Mouse (Mus musculus): ENCODE results near the gene Col15a1. TPM values are rescaled to one million over a fixed set of nuclear protein-coding genes. Genes with fewer than 3 reads are reported as not detected.

Col15a1 gene
- polyA plus RNA-seq, 1 experiment from 2014 or later = 2.7 TPM

DNA sequence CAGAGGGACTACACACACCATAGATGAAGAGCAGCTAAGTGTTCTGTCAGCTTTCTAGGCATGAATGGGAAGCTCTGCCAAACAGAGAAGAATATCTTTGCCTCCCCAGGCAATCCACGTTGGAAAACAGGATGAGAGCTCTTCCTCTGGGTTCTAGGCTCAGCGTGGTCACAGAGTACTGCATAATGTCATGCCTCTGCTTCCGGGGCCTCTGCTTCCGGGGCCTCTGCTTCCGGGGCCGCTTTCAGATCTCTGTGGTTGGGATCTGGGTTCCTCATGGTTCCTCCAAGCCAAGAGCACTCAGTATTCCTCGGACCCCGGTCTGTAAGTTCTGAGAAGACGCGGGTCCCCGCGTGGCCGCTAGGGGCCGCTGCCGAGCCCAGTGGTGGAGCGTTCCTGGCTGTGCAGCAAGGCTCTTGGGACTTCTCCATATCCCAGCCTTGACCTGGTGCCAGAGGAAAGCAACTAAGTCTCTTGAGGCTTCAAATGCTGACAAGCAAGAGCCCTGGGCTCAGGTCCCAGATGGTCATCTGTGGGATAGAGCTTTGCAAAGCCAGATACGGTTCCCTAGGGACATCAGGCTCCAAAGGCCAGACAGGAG is 26.8 kb downstream of the Col15a1 start:
- Histone ChIP-seq H3K4me3 (no peak overlapping the region), H3K27ac (replicated peaks) (0 out of 2 replicates have a peak overlapping the region, but pooled peaks have one; percentile 13), H3K9me3 (replicated peaks) (no peaks in the 10 kb centered on the region), H3K36me3 (no peaks in the 10 kb centered on the region), H3K27me3 (ENCODE audit: low read depth, poor library complexity, severe bottlenecking) (0 out of 2 replicates have a peak, but pooled peaks cover 8% of the 10 kb centered on the region), H3K4me1 (peaks cover 22% of the 10 kb centered on the region)
- peak; percentile 79 for DNase-seq (ENCODE audit: low spot score)
- 30% methylated on average over 17 of the region's 17 CpGs for WGBS

DNA sequence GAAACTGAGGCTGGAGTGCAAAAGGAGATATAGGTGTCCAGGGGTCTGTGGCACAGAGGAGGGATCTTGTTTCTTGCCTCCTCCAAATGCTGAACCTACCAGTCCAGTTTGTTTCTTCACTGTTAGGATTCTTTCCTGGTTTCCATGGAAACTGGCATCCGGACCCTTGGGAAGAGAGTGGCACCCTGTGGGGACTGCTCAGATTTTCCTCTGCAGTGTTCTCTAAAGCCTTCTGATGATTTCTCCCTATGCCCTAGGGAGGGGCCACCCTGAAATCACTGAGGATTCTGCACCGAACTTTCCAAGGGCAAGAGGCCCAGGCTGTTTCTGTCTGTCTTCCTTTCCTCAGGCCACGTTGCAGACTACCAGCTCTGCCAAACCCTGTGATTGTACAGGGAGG is 27.4 kb downstream of the Col15a1 start:
- peak; percentile 29 for DNase-seq (ENCODE audit: low spot score)
- Histone ChIP-seq H3K36me3 (no peaks in the 10 kb centered on the region), H3K27me3 (ENCODE audit: low read depth, poor library complexity, severe bottlenecking) (0 out of 2 replicates have a peak, but pooled peaks cover 8% of the 10 kb centered on the region), H3K4me1 (peaks cover 22% of the 10 kb centered on the region), H3K4me3 (no peak overlapping the region), H3K9me3 (replicated peaks) (no peaks in the 10 kb centered on the region), H3K27ac (replicated peaks) (0 out of 2 replicates have a peak overlapping the region, but pooled peaks have one; percentile 28)
- 23% methylated on average over 3 of the region's 3 CpGs for WGBS

DNA sequence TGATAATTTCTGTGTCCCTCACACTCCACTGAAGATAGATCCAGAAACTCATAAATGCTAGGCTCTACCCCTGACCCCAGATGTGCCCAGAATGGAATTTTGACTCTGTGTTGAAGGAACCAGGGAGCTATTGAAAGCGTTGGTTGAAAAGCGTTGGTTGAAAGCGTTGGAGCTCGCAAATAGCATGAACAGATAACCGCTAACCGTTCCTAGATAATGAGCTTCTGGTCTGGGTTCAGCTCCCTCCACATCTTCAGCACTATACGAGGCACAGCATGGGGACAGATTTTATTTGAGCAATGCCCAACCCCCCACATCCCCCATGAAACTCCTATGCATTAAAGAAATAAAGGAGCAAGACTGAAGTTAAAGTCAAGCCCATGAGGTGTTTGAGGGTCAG is 28.1 kb downstream of the Col15a1 start:
- Histone ChIP-seq H3K36me3 (no peaks in the 10 kb centered on the region), H3K27me3 (ENCODE audit: low read depth, poor library complexity, severe bottlenecking) (0 out of 2 replicates have a peak, but pooled peaks cover 8% of the 10 kb centered on the region), H3K4me3 (no peak overlapping the region), H3K4me1 (peaks cover 22% of the 10 kb centered on the region), H3K27ac (replicated peaks) (no peak overlapping the region), H3K9me3 (replicated peaks) (no peaks in the 10 kb centered on the region)
- WGBS = 86% methylated on average over 7 of the region's 7 CpGs
- no peak for DNase-seq (ENCODE audit: low spot score)

DNA sequence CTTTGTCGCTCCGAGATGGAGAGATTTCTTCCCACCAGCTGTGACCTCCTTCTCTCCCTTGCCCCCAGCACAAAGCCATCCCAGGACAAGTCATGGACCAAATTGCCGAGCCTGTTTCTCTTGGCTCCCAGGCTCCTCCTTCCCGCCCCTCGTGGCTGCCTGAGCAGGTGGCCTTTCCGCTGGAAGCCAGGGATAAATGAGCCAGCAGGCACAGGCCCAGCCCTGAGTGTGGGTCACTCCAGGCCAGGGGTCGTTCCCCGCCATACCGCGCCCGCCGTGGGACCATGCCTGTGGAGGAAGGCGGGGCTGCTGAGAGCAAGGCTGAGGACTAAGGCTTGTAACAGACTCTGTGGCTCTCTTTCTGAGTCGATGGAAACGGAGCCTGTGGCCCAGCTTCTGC is 29.3 kb downstream of the Col15a1 start:
- peak; percentile 32 for DNase-seq (ENCODE audit: low spot score)
- Histone ChIP-seq H3K4me3 (no peak overlapping the region), H3K36me3 (no peaks in the 10 kb centered on the region), H3K9me3 (replicated peaks) (no peaks in the 10 kb centered on the region), H3K4me1 (peaks cover 22% of the 10 kb centered on the region), H3K27me3 (ENCODE audit: low read depth, poor library complexity, severe bottlenecking) (0 out of 2 replicates have a peak, but pooled peaks cover 8% of the 10 kb centered on the region), H3K27ac (replicated peaks) (peak overlapping the region; percentile 64)
- 41% methylated on average over 15 of the region's 15 CpGs for WGBS

DNA sequence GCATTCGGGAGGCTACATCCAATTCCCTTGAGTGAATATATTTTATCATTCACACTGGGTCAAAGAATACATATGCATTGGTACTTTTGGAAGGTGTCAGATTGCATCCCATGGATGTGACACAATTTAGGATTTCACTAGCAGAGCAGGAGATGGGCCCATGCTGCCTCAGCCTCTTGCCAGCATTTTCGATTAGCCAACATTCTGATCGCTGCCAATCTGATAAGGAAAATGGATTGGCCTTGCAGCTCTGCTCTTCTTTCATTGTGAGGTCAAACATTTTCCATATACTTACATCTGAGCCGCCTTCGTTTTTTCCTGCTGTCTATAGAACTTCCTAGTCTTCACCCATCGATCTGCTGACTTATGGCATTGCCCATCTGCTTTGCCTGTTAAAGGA is 31.2 kb downstream of the Col15a1 start:
- DNase-seq (ENCODE audit: low spot score) = no peak
- Histone ChIP-seq H3K27ac (replicated peaks) (no peak overlapping the region), H3K27me3 (ENCODE audit: low read depth, poor library complexity, severe bottlenecking) (0 out of 2 replicates have a peak, but pooled peaks cover 8% of the 10 kb centered on the region), H3K4me3 (no peak overlapping the region), H3K9me3 (replicated peaks) (no peaks in the 10 kb centered on the region), H3K4me1 (peaks cover 24% of the 10 kb centered on the region), H3K36me3 (no peaks in the 10 kb centered on the region)
- 93% methylated on average over 6 of the region's 6 CpGs for WGBS

DNA sequence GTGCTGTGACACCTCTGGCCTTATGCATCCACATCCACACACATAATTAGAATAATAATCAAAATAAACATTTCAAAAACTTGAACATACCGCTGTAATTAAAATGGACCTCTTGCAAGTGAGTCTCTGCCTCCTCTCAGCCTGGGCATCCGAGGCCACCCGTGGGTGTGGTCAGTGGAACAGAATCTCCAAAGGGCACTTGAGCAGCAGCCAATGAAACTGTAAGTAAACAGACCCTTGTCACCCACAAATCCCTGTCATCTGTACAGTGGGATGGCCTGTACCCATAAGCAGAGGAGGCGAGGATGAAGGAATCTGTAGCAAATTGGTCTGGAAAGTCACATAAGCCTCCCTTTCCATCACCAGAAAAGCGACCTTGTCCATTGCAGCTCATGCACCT is 32.9 kb downstream of the Col15a1 start:
- Histone ChIP-seq H3K4me1 (peaks cover 20% of the 10 kb centered on the region), H3K9me3 (replicated peaks) (no peaks in the 10 kb centered on the region), H3K4me3 (no peak overlapping the region), H3K36me3 (no peaks in the 10 kb centered on the region), H3K27me3 (ENCODE audit: low read depth, poor library complexity, severe bottlenecking) (0 out of 2 replicates have a peak, but pooled peaks cover 8% of the 10 kb centered on the region), H3K27ac (replicated peaks) (no peak overlapping the region)
- DNase-seq (ENCODE audit: low spot score) = no peak
- WGBS = 87% methylated on average over 5 of the region's 5 CpGs

DNA sequence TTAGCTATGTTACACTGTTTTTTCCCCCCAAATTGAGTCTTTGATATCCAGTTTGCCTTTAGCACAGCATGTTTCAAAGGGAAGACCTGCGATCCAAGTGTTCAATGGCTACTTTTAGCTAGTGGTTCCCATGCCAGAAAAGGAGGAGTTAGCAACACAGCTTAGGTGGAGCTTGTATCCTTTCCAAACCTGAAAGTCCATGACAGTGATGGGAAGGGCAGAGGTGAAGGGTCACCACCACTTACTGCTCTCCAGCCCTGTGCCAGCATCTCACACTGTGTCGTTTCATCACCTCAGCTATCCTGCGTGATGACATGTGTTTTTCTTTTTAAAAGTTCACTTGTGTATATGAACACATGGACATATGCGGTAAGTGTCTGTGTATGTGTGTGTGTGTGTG is 34.2 kb downstream of the Col15a1 start:
- WGBS = 86% methylated on average over 4 of the region's 4 CpGs
- Histone ChIP-seq H3K9me3 (replicated peaks) (no peaks in the 10 kb centered on the region), H3K27ac (replicated peaks) (no peak overlapping the region), H3K36me3 (no peaks in the 10 kb centered on the region), H3K4me1 (peaks cover 16% of the 10 kb centered on the region), H3K4me3 (no peak overlapping the region), H3K27me3 (ENCODE audit: low read depth, poor library complexity, severe bottlenecking) (0 out of 2 replicates have a peak, but pooled peaks cover 3% of the 10 kb centered on the region)
- DNase-seq (ENCODE audit: low spot score) = no peak

DNA sequence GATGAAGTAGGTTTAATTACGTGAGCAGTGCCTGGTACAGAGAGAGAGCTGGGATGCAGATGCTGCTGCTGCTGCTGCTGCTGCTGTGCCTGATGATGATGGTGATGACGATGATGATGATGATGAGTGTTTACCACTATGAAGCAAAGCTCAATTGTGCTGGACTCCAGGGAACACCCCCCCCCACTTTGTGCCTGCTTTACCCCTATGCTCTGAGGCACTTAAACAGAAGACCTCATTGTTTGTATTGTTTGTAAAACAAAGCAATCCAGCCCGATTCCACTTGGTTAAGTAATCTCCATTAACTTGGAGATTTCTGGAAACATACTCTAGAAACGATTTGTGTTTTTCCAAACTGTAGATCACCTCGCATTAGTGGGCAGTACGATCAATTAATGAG is 36.7 kb downstream of the Col15a1 start:
- Histone ChIP-seq H3K27me3 (ENCODE audit: low read depth, poor library complexity, severe bottlenecking) (no peaks in the 10 kb centered on the region), H3K4me3 (no peak overlapping the region), H3K27ac (replicated peaks) (no peak overlapping the region), H3K9me3 (replicated peaks) (no peaks in the 10 kb centered on the region), H3K4me1 (peaks cover 16% of the 10 kb centered on the region; the same call in 1 of the 2 replicates), H3K36me3 (no peaks in the 10 kb centered on the region)
- DNase-seq (ENCODE audit: low spot score) = no peak
- 67% methylated on average over 6 of the region's 6 CpGs for WGBS

DNA sequence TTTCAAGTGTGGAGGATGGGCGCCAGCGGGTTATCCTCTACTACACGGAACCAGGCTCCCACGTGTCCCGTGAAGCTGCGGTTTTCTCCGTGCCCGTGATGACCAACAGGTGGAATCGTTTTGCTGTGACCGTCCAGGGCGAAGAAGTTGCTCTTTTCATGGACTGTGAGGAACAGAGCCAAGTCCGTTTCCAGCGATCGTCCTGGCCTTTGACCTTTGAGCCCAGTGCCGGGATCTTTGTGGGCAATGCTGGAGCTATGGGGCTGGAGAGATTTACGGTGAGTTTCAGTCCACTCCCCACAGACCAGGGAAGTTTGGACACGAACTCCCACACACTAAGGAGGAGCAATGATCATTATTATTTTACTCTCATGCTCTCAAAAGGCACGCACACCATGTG is 37.7 kb downstream of the Col15a1 start:
- no peaks in the 10 kb centered on the region for H3K9me3 ChIP-seq (replicated peaks)
- 92% methylated on average over 18 of the region's 18 CpGs for WGBS

DNA sequence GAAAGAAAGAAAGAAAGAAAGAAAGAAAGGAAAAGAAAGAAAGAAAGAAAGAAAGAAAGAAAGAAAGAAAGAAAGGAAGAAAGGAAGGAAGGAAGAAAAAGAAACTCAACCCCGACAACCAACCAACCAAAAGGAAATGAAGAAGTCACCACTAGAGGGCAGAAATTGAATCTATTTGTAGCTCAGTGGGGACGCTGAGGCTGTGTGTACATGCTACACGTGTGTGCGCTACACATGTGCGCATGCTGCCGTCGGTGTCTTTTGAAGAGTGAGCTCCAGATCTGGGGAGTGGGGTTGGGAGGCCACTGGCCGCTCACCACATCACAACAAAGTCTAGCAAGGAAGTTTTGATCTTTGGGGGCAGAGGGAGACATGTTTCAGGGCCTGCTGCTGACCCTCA is 38.9 kb downstream of the Col15a1 start:
- no peak overlapping the region for H3K27ac ChIP-seq (replicated peaks)
- no peak for DNase-seq (ENCODE audit: low spot score)
- WGBS = 71% methylated on average over 8 of the region's 8 CpGs
- peaks cover 16% of the 10 kb centered on the region; the same call in 1 of the 2 replicates for H3K4me1 ChIP-seq
- no peaks in the 10 kb centered on the region for H3K9me3 ChIP-seq (replicated peaks)
- no peak overlapping the region for H3K4me3 ChIP-seq
- no peaks in the 10 kb centered on the region for H3K27me3 ChIP-seq (ENCODE audit: low read depth, poor library complexity, severe bottlenecking)
- H3K36me3 ChIP-seq = no peaks in the 10 kb centered on the region

More for the DNA sequence above, 37.7 kb downstream of the Col15a1 start:
- no peaks in the 10 kb centered on the region for H3K27me3 ChIP-seq (ENCODE audit: low read depth, poor library complexity, severe bottlenecking)
- no peak for DNase-seq (ENCODE audit: low spot score)
- no peak overlapping the region for H3K27ac ChIP-seq (replicated peaks)
- H3K36me3 ChIP-seq = no peaks in the 10 kb centered on the region
- H3K4me1 ChIP-seq = peaks cover 16% of the 10 kb centered on the region; the same call in 1 of the 2 replicates
- H3K4me3 ChIP-seq = no peak overlapping the region

DNA sequence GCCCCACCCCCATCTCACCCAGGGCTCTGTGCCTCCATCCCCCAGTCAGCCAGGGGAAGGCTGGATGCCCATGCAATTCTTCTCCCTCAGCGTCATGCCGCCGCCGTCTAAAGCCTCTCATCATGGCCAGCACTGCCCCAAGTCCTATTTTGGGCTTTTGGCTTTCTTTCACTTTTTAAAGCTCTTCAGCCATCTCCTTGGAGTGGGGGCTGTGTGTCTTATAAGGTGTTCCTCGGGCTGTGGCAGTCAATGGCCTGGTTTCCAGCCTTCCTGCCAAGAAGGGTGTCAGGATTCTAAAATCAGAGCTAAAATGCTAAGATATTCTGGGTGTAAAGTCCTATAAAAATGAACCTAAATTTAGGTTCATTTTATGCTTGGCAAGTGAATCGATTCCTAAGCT is 39.6 kb downstream of the Col15a1 start:
- 76% methylated on average over 6 of the region's 6 CpGs for WGBS
- DNase-seq (ENCODE audit: low spot score) = no peak
- no peak overlapping the region for H3K27ac ChIP-seq (replicated peaks)
- H3K4me1 ChIP-seq = peaks cover 16% of the 10 kb centered on the region; the same call in 1 of the 2 replicates
- H3K4me3 ChIP-seq = no peak overlapping the region
- H3K27me3 ChIP-seq (ENCODE audit: low read depth, poor library complexity, severe bottlenecking) = no peaks in the 10 kb centered on the region
- no peaks in the 10 kb centered on the region; the same call in 1 of the 2 replicates for H3K9me3 ChIP-seq (replicated peaks)
- H3K36me3 ChIP-seq = no peaks in the 10 kb centered on the region

DNA sequence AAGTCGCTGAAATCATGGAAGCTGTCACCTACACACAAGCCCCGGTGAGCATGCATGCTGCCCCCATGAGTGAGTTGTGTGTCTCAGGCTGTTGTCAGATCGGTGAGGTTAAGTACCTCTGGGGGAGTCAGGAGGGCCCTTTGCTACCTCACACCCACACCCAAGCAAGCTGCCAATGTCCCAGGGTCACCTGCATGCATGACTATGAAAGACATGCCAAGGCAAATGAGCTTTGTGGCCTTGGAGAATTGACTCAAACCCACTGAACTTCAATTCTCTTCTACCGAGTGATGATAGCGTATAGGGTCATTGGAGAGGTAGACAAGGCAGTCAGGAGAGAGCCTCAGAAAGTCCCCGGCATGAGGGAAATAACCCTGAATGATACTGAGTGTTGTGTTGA is 41.2 kb downstream of the Col15a1 start:
- H3K27ac ChIP-seq (replicated peaks) = no peak overlapping the region
- no peaks in the 10 kb centered on the region; the same call in 1 of the 2 replicates for H3K9me3 ChIP-seq (replicated peaks)
- H3K4me3 ChIP-seq = no peak overlapping the region
- 90% methylated on average over 6 of the region's 6 CpGs for WGBS
- no peaks in the 10 kb centered on the region for H3K27me3 ChIP-seq (ENCODE audit: low read depth, poor library complexity, severe bottlenecking)
- no peaks in the 10 kb centered on the region for H3K36me3 ChIP-seq
- DNase-seq (ENCODE audit: low spot score) = no peak
- peaks cover 13% of the 10 kb centered on the region; the same call in 1 of the 2 replicates for H3K4me1 ChIP-seq

DNA sequence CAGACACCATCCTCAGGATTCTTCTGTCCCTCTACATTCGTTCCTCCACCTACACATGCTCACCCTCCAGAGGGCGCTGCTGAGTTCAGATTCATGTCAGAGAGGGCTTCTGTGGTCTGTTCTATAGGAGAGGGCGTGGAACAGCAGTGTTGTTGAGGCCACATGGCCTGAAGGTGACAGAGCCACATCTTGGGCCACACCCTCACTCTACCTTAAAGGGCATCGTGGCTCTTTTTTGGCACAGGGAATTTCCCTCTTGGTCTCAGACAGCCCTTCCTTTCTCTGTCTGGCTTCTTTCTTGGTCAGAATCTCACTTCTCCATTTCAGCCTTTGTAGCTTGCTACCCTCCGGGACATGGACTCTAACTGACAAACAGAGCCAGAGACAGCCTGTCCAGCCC is 43.1 kb downstream of the Col15a1 start:
- no peak overlapping the region for H3K27ac ChIP-seq (replicated peaks)
- 54% methylated on average over 5 of the region's 5 CpGs for WGBS
- no peaks in the 10 kb centered on the region for H3K36me3 ChIP-seq
- DNase-seq (ENCODE audit: low spot score) = peak; percentile 55
- no peaks in the 10 kb centered on the region for H3K27me3 ChIP-seq (ENCODE audit: low read depth, poor library complexity, severe bottlenecking)
- no peak overlapping the region for H3K4me3 ChIP-seq
- H3K9me3 ChIP-seq (replicated peaks) = no peaks in the 10 kb centered on the region; the same call in 1 of the 2 replicates
- H3K4me1 ChIP-seq = peaks cover 6% of the 10 kb centered on the region; the same call in 1 of the 2 replicates
